In the genomic region with DNA sequence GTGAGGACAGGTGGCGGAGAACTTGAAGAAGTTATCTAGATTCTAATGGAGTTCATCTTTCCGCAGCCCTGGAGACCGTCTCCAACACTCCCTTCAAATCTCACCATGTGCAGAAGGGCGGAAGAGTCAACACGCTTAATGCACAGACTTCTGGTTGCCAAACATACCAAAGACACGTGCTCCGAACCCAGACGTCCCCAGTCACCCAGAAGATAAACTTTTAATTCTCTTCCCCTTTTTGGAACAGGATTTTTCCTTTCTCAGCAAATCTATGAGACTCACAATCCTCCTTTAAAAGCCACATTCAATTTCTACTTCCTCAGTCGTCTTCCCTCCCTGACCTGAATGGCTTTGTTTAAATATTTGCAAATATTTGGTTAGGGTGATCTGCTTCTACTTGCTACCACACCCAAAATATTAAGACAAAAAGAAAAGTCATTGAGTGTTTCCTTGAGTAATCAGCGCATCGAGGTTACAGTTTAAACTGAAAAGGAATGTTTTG, we compare ENCODE assay signal across 8 mouse cellular contexts. TPM values are rescaled to one million over a fixed set of nuclear protein-coding genes. Genes with fewer than 3 reads are reported as not detected.
DNase-seq lines count a peak whose midpoint lies in the region; ATAC-seq and TF ChIP-seq lines count a peak whose summit lies in the region.

No protein-coding gene starts in this region.

- ATAC-seq in common myeloid progenitor, adult 5-6 weeks (replicated peaks; ENCODE audit: low read depth, poor library complexity, severe bottlenecking): peak; percentile 47
- peak; percentile 28; the same call in 1 of the 2 replicates for ATAC-seq in intestine, embryonic 14.5 days (replicated peaks; ENCODE audit: low FRiP score, low TSS enrichment, low read depth)
- ATAC-seq in midbrain, embryonic 12.5 days (ENCODE audit: low FRiP score, low read depth): no peak; the same call in 1 of the 2 replicates

- no peaks in the 10 kb centered on the region for H3K27me3 ChIP-seq in intestine, embryonic 14.5 days (replicated peaks; ENCODE audit: control insufficient read depth, insufficient read depth, low read length)
- H3K27me3 ChIP-seq in midbrain, embryonic 12.5 days: peaks cover 6% of the 10 kb centered on the region; the same call in 1 of the 2 replicates

- H3K4me1 ChIP-seq in intestine, embryonic 14.5 days (replicated peaks; ENCODE audit: control insufficient read depth, insufficient read depth, low read length): peaks cover 19% of the 10 kb centered on the region
- H3K4me1 ChIP-seq in midbrain, embryonic 12.5 days: peaks cover 26% of the 10 kb centered on the region

- no peaks in the 10 kb centered on the region for H3K9me3 ChIP-seq in intestine, embryonic 14.5 days (ENCODE audit: control insufficient read depth, low read length)
- H3K9me3 ChIP-seq in midbrain, embryonic 12.5 days: no peaks in the 10 kb centered on the region

- peak overlapping the region; percentile 89 for H3K27ac ChIP-seq in gastrocnemius, adult 2 months
- peak overlapping the region; percentile 18; the same call in 1 of the 2 replicates for H3K27ac ChIP-seq in intestine, embryonic 14.5 days (ENCODE audit: low read depth)
- no peak overlapping the region for H3K27ac ChIP-seq in midbrain, embryonic 12.5 days (replicated peaks)

- intact Hi-C loops in gastrocnemius, adult 2 months (cut with DNase I): loop anchor here (10.0 kb wide), 1 partner anchor 261 kb away; no protein-coding TSS in a partner anchor

- H3K36me3 ChIP-seq in intestine, embryonic 14.5 days (ENCODE audit: control insufficient read depth, insufficient read depth, low read length): no peaks in the 10 kb centered on the region
- no peaks in the 10 kb centered on the region for H3K36me3 ChIP-seq in midbrain, embryonic 12.5 days

- peak overlapping the region; percentile 44 for H3K9ac ChIP-seq in intestine, embryonic 14.5 days (ENCODE audit: low read length)
- H3K9ac ChIP-seq in midbrain, embryonic 12.5 days (replicated peaks): no peak overlapping the region

- H3K4me2 ChIP-seq in intestine, embryonic 14.5 days (ENCODE audit: low read length): peak overlapping the region; percentile 93
- H3K4me2 ChIP-seq in midbrain, embryonic 12.5 days (replicated peaks): peak overlapping the region; percentile 78

- TF ChIP-seq CTCF in gastrocnemius, adult 2 months (IDR thresholded peaks at IDR 0.05): no peak

- H3K4me3 ChIP-seq in gastrocnemius, adult 2 months: peak overlapping the region; percentile 77
- peak overlapping the region; percentile 75 for H3K4me3 ChIP-seq in intestine, embryonic 14.5 days (ENCODE audit: low read depth, low read length)
- peak overlapping the region; percentile 81 for H3K4me3 ChIP-seq in midbrain, embryonic 12.5 days

- DNase-seq in gastrocnemius, adult 2 months: no peak
- DNase-seq in gastrocnemius, adult 18-20 months (ENCODE audit: low spot score): no peak
- no peak for DNase-seq in intestine, embryonic 14.5 days (ENCODE audit: low spot score)
- no peak for DNase-seq in embryo, embryonic 10 days (ENCODE audit: low spot score)
- no peak for DNase-seq in urinary bladder, postnatal 14 days (ENCODE audit: low spot score)
- DNase-seq in T-cell, adult 2 months (ENCODE audit: low spot score): no peak

- 10% methylated on average over 11 of the region's 11 CpGs for WGBS in intestine, embryonic 14.5 days
- WGBS in midbrain, embryonic 12.5 days: 18% methylated on average over 11 of the region's 11 CpGs

RNA-seq across cellular contexts. Expression of gene Znrf3, which starts 0.9 kb away (rescaled TPM):
- total RNA-seq in gastrocnemius, adult 2 months (2021): 1 to 10 TPM; 5.7 to 6.9 TPM
- total RNA-seq in gastrocnemius, adult 18-20 months (2021): 1 to 10 TPM; 5.0 to 7.4 TPM
- 6.2 TPM in 2 replicates for total RNA-seq in common myeloid progenitor, adult 5-6 weeks (2017)
- 12.0 and 12.8 TPM in 2 replicates for polyA plus RNA-seq in intestine, embryonic 14.5 days (2014; fragmentation: Nextera tagmentation; extraction: Ambion mirVana)
- polyA plus RNA-seq in midbrain, embryonic 12.5 days (2016; fragmentation: Nextera tagmentation; extraction: Ambion mirVana): 8.8 and 10.1 TPM in 2 replicates
